Mouse (Mus musculus) kidney, embryonic 15.5 days (tissue): ENCODE data around the gene 1700034J05Rik. TPM values are rescaled to one million over a fixed set of nuclear protein-coding genes. Genes with fewer than 3 reads are reported as not detected.
A peak's percentile ranks its signal among the peaks of the same experiment; 100 is the strongest.

Experiments
- ATAC-seq: fragments of 200-750 bp; cut with Nextera tagmentation; replicated peaks from 2 replicates; pipeline ENCODE4 v1.8.0; 2017; ENCODE audit warnings: moderate TSS enrichment; ENCODE audit not compliant: low FRiP score
- H3K27ac ChIP-seq: fragments of 300-500 bp; sonication (generic); 2 replicates; pipeline ENCODE4 v1.5.1; 2015; ENCODE audit warnings: mild to moderate bottlenecking, inconsistent platforms
- H3K27me3 ChIP-seq: fragments of 300-500 bp; sonication (generic); 2 replicates; pipeline ENCODE4 v1.6.1; 2015; ENCODE audit warnings: inconsistent platforms
- H3K36me3 ChIP-seq: fragments of 300-500 bp; sonication (generic); 2 replicates; pipeline ENCODE4 v1.6.1; 2015; ENCODE audit warnings: inconsistent platforms
- H3K4me1 ChIP-seq: fragments of 300-500 bp; sonication (generic); 2 replicates; pipeline ENCODE4 v1.6.1; 2015; ENCODE audit warnings: inconsistent platforms
- H3K4me2 ChIP-seq: fragments of 300-500 bp; sonication (generic); 2 replicates; pipeline ENCODE4 v1.6.1; 2015; ENCODE audit warnings: moderate library complexity, mild to moderate bottlenecking, inconsistent platforms
- H3K4me3 ChIP-seq: fragments of 300-500 bp; sonication (generic); replicated peaks from 2 replicates; pipeline ENCODE4 v1.5.1; 2015; ENCODE audit warnings: mild to moderate bottlenecking, inconsistent platforms
- H3K9ac ChIP-seq: fragments of 300-500 bp; sonication (generic); 2 replicates; pipeline ENCODE4 v1.6.1; 2015; ENCODE audit warnings: mild to moderate bottlenecking, inconsistent platforms
- H3K9me3 ChIP-seq: fragments of 300-500 bp; sonication (generic); replicated peaks from 2 replicates; pipeline ENCODE4 v1.6.1; 2016; ENCODE audit warnings: inconsistent platforms
- WGBS: fragments of 180-500 bp; shearing (Covaris S2); methylation state at CpG from one replicate; pipeline ENCODE4 v1.1.7; 2015; ENCODE audit warnings: mixed read lengths; 5-methylcytosine and 5-hydroxymethylcytosine counted together
- polyA plus RNA-seq: library from polyadenylated mRNA; unstranded; fragments of >200 nt; fragmentation: Nextera tagmentation; extraction: Ambion mirVana; gene quantifications from 2 replicates; pipeline ENCODE4 v1.2.1, GENCODE M21; 2015

1700034J05Rik gene
- polyA plus RNA-seq, 1 experiment from 2014 or later, result 0.36 TPM

DNA sequence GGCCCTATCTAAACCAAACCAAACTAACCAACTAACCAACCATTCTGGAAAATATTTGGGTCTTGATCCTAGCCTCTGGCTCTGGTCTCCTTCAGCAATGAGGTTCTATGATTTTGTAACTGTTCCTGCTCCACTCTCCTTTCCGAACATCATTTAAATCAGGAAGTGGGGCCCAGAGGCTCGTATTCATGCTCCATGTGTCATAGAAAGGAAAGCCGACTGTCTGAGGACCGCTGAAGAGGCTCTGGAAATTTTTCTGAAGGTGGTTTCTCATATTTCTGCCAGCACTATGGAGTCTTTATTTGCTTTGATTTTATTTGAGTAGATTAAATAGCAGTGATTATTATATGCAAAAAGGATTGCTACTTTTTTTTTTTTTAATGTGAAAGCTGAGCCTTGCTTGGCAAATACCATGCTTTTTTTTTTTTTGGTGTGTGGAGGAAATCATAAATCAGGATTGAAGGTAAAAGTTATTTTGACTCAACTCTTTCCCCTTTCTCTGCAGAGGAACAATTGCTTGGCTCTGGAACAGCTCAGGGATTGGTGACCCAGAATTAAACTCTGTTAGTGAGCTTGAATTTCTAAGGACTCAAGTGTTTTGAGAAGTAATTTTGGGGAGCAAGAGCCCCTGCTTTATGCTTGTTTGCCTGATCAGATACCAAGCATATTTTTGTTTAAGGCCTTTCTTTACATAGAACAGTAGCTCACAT is 40.6 kb downstream of the 1700034J05Rik start:
- H3K4me2 ChIP-seq, result peak overlapping the region; percentile 14; the same call in 1 of the 2 replicates
- peak; percentile 18; the same call in 1 of the 2 replicates for ATAC-seq
- 3% methylated on average over 4 of the region's 4 CpGs for WGBS

DNA sequence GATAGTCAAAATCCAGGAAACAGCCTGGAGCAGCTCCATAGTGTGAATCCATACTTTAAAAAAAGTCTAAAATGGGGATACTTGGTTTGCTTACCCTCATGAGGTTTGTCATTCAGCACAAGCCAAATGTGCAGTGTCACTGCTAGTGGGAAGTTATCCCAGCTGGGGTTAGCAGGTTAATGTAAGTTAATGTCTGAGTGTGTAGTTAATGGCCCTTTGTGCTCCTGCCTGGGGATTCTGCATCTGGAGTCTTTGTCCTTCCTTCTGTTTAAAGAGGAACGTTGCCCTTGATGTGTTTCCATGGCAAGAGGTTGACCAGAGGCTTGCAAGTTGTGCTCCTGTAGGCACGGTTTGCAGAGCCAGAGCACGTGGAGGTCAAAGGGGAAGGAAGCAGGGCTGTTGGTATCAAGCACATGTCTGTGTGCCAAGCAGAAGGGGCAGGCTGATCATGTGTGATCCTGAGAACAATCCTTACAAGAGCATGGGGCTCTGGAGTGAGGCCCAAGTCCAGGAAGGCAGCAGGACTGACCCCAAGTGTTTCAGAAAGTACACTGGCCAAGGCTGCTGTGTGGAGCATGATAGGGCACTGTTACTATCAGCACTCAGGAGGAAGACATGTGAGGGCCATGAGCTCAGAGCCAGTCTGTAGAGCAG is 41.3 kb downstream of the 1700034J05Rik start:
- peak overlapping the region; percentile 93 for H3K27ac ChIP-seq
- H3K4me1 ChIP-seq, result peaks cover 51% of the 10 kb centered on the region
- no peaks in the 10 kb centered on the region for H3K9me3 ChIP-seq
- H3K4me2 ChIP-seq, result peak overlapping the region; percentile 14; the same call in 1 of the 2 replicates
- WGBS, result 4% methylated on average over 3 of the region's 3 CpGs
- H3K9ac ChIP-seq, result no peak overlapping the region
- peak; percentile 65 for ATAC-seq
- H3K27me3 ChIP-seq, result no peaks in the 10 kb centered on the region
- H3K36me3 ChIP-seq, result peaks cover 6% of the 10 kb centered on the region; the same call in 1 of the 2 replicates
- no peak overlapping the region for H3K4me3 ChIP-seq

More for the DNA sequence above, 40.6 kb downstream of the 1700034J05Rik start:
- Histone ChIP-seq H3K4me1 (peaks cover 50% of the 10 kb centered on the region), H3K27me3 (no peaks in the 10 kb centered on the region), H3K36me3 (peaks cover 11% of the 10 kb centered on the region), H3K9ac (no peak overlapping the region), H3K9me3 (no peaks in the 10 kb centered on the region), H3K27ac (peak overlapping the region; percentile 93), H3K4me3 (no peak overlapping the region)

DNA sequence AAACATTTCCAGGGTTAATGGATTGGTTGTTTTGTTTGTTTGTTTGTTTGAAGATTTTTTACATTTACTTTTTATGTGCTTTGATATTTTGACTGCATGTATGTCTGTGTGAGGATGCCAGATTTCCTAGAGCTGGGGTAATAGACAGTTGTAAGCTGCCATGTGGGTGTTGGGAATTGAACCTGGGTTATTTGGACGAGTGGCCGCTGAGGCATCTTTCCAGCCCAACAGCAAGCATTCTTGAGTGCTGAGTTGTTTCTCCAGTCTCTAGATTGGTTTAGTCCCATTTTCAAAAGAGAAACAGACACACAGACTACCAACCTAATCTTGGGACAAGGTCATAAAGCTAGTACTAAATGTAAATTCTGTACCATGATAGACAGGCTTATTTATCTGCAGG is 43.4 kb downstream of the 1700034J05Rik start:
- Histone ChIP-seq H3K9me3 (no peaks in the 10 kb centered on the region), H3K36me3 (0 out of 2 replicates have a peak, but pooled peaks cover 4% of the 10 kb centered on the region), H3K4me1 (peaks cover 66% of the 10 kb centered on the region), H3K4me3 (no peak overlapping the region), H3K9ac (no peak overlapping the region), H3K27ac (no peak overlapping the region), H3K27me3 (no peaks in the 10 kb centered on the region), H3K4me2 (no peak overlapping the region)
- WGBS, result 72% methylated on average over 2 of the region's 2 CpGs
- no peak for ATAC-seq

DNA sequence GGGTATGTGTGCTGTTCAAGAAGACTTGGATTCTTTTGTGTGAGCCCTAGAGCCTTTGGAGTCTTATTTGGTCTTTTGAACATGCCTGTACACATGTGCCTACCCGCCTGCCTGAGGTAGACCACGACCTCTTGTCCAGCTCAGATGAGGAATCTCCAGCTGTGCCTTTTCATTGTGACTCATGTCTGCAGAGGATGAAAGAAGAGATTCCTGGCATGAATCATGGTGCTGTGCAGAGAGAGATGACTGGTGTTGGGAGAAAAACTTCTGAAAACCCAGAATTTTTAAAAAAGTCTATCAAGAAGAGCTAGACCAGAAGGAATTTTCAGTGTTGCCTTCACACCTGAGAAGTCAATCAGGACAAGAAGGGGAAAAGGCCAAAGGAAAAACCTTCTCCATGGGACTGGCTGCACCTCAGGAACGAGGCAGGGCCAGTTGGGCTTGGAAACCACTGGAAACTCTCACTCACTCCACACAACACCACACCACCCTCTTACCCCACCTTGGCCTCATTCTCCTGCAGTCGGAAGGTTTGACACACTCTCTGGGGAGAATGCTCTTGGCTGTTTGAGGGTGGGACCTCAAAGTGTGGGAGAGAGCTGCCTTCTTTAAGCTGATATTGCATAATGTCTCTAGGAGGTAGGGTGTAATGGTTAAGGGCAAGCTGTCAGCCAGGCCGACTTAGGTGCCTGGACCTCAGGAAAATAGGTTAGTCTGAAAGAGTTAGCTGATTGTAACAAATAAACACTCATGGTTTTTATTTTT is 44.3 kb downstream of the 1700034J05Rik start:
- Histone ChIP-seq H3K9me3 (no peaks in the 10 kb centered on the region), H3K27ac (no peak overlapping the region), H3K4me2 (no peak overlapping the region), H3K4me3 (no peak overlapping the region), H3K4me1 (peaks cover 65% of the 10 kb centered on the region), H3K9ac (no peak overlapping the region), H3K36me3 (0 out of 2 replicates have a peak, but pooled peaks cover 4% of the 10 kb centered on the region), H3K27me3 (no peaks in the 10 kb centered on the region)
- no peak for ATAC-seq
- WGBS, result 69% methylated on average over 5 of the region's 5 CpGs

DNA sequence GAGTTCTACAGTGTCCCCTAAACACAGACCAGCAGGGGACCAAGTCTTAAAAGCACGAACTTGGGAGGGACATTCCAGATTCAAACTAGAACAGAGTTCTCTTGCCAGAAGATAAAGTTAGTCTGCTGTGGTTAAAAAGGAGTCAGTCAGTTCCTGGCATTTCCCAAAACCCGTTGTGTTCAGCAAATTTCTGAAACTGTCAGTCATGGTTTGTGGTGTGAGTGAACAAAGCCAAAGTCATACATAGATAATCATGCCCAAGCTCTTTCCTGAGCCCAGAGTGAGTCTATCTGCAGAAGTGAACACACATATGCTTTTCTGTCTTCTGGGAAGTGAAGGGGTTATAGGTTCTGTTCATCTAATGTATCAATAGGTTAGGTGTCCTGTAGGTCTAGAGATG is 45.4 kb downstream of the 1700034J05Rik start:
- Histone ChIP-seq H3K4me2 (no peak overlapping the region), H3K36me3 (0 out of 2 replicates have a peak, but pooled peaks cover 4% of the 10 kb centered on the region), H3K9me3 (no peaks in the 10 kb centered on the region), H3K4me1 (peaks cover 58% of the 10 kb centered on the region), H3K27me3 (no peaks in the 10 kb centered on the region), H3K4me3 (no peak overlapping the region), H3K9ac (no peak overlapping the region), H3K27ac (no peak overlapping the region)
- WGBS, result 79% methylated on average over 2 of the region's 2 CpGs
- no peak for ATAC-seq

DNA sequence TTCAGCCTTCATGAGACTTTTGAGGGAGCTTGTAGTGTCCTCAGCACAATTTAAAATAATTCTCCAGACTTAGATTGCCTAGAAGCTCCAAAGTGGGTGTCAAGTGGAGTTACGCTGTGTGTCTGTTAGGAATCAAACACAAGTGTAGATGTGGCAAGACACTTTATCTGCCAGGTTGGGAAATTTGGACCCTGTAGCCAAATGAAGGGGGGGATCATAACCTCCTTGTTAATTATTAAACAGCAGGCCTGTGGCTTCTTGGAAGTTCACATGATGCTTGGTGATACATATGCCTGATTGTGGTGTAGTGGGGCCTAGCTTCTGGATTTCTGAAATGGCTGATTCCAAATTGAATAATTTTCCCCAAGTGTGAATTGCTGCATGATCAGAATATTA is 46.4 kb downstream of the 1700034J05Rik start:
- Histone ChIP-seq H3K4me2 (no peak overlapping the region), H3K27me3 (no peaks in the 10 kb centered on the region), H3K4me3 (no peak overlapping the region), H3K9me3 (no peaks in the 10 kb centered on the region), H3K27ac (no peak overlapping the region), H3K9ac (no peak overlapping the region), H3K36me3 (0 out of 2 replicates have a peak, but pooled peaks cover 4% of the 10 kb centered on the region), H3K4me1 (peaks cover 50% of the 10 kb centered on the region)
- 90% methylated on average over 1 of the region's 1 CpGs for WGBS
- ATAC-seq, result no peak

DNA sequence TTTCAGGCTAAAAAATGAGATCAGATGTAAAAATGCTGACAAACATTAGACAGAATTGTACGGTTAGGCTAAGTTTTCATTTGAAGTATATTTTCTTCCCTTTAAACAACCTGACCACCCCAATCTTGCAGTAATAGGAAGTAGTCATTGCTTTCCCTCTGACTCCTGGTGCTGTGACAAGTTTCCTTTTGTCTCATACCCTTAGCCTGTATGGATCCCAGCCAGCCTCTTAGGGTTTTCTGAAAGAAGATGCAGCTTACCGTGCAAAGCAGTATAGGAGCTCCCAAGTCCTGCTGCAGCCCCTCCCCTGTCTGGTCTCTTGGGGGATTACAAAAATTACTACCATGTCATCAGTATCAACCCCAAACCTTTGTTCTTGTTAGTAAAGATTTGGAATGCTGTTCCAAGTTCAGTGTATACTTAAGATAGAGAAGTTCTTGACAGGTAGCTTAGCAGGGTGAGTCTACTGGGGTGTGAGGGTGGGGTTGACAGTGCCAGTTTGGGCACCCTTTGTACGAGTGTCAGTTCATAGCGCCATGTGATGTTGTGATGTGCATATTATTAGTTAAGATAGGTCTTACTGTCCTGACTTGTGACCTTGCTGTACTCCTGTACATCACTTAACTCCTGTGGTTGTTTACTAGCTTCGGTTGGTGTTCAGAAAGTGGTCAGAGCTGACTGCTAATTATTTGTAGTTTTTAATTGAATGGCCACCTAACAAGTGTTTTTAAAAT is 47.0 kb downstream of the 1700034J05Rik start:
- Histone ChIP-seq H3K9me3 (no peaks in the 10 kb centered on the region), H3K4me2 (no peak overlapping the region), H3K27me3 (no peaks in the 10 kb centered on the region), H3K36me3 (0 out of 2 replicates have a peak, but pooled peaks cover 4% of the 10 kb centered on the region), H3K9ac (no peak overlapping the region), H3K4me3 (no peak overlapping the region), H3K4me1 (peaks cover 44% of the 10 kb centered on the region), H3K27ac (0 out of 2 replicates have a peak overlapping the region, but pooled peaks have one; percentile 22)
- 69% methylated on average over 5 of the region's 5 CpGs for WGBS
- no peak for ATAC-seq

DNA sequence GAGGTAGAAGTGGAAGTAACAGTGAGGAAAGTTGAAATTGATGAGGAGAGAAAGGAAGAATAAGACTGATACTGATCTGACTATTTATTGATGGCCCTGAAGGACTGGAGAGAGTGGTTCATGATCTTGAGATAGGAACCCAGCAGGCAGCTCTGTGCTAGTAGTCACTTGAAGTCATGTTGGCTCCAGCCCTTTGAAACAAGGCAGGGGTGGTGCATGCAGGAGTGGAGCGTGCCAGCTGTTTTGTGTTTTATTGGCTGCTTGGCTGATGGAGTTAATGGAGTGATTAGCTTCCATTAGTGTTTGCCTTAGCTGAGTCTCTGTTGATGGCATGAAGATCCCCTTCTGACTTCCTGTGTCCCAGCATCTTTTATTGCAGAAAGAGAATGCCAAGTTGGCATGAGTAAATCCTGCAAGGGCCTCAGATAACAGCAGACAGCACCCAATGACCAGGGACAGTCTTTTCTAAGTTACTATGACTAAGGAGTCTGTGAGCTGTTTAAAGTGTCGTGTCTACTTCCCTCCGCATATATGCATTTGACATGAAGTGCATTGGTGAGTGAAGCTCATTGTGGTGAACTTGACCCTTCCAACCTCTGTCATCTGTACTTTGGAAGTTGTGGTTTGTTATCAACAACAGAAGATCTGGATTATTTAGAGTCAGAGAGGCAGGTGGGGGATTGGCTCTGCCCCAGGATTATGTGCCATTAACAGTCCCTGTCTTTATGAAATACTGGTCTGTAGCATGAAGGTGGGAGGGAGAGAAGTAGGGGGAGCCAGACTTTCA is 48.0 kb downstream of the 1700034J05Rik start:
- no peak for ATAC-seq
- H3K27ac ChIP-seq, result no peak overlapping the region
- no peak overlapping the region for H3K4me3 ChIP-seq
- no peaks in the 10 kb centered on the region for H3K27me3 ChIP-seq
- H3K36me3 ChIP-seq, result peaks cover 9% of the 10 kb centered on the region; the same call in 1 of the 2 replicates
- H3K9me3 ChIP-seq, result no peaks in the 10 kb centered on the region
- H3K9ac ChIP-seq, result no peak overlapping the region
- peaks cover 34% of the 10 kb centered on the region for H3K4me1 ChIP-seq
- no peak overlapping the region for H3K4me2 ChIP-seq
- WGBS, result 48% methylated on average over 3 of the region's 3 CpGs

DNA sequence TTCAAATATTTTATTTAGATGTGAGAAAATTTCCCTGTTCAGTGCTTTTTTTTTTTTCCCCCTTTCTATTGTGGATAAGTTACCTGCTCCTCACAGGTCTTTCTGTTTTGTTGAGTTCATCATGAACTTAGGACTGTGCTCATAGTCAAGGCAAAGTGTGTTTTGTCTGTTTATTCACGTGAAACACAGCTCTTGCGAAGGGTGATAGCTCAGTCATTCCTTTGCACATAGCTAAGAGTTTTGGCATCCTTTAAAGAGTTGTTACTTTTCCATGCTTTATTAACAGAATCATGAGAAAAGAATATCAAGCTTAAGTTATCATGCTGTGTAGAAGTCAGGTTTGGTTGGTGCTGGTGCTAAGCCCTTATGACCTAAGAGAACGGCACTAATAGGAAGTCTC is 49.5 kb downstream of the 1700034J05Rik start:
- Histone ChIP-seq H3K4me2 (no peak overlapping the region), H3K9ac (no peak overlapping the region), H3K9me3 (no peaks in the 10 kb centered on the region), H3K4me1 (peaks cover 29% of the 10 kb centered on the region), H3K4me3 (no peak overlapping the region), H3K27ac (no peak overlapping the region), H3K36me3 (peaks cover 9% of the 10 kb centered on the region; the same call in 1 of the 2 replicates), H3K27me3 (no peaks in the 10 kb centered on the region)
- WGBS, result 75% methylated on average over 3 of the region's 3 CpGs
- ATAC-seq, result no peak

DNA sequence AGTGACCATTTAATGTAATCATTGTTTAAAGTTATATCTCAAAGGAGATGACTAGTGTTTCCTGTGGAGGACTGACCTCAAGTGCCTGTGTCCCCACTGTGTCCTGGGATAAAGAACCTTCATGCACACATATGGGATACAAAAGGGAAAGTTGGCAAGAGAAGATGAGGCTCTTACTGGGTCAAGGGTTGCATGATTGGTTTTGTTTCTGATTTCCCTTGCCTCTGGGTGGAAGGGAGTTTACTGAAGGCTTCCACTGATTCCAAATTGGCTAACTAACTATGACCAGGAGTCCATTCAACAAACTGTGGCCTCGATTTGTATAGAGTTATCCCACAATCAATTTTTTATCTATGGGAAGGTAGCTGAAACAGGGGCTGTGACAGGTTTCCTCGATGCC is 50.6 kb downstream of the 1700034J05Rik start:
- Histone ChIP-seq H3K27me3 (no peaks in the 10 kb centered on the region), H3K27ac (no peak overlapping the region), H3K4me2 (no peak overlapping the region), H3K9ac (no peak overlapping the region), H3K9me3 (no peaks in the 10 kb centered on the region), H3K4me3 (no peak overlapping the region), H3K4me1 (peaks cover 38% of the 10 kb centered on the region), H3K36me3 (peaks cover 9% of the 10 kb centered on the region; the same call in 1 of the 2 replicates)
- ATAC-seq, result no peak
- 75% methylated on average over 2 of the region's 2 CpGs for WGBS

DNA sequence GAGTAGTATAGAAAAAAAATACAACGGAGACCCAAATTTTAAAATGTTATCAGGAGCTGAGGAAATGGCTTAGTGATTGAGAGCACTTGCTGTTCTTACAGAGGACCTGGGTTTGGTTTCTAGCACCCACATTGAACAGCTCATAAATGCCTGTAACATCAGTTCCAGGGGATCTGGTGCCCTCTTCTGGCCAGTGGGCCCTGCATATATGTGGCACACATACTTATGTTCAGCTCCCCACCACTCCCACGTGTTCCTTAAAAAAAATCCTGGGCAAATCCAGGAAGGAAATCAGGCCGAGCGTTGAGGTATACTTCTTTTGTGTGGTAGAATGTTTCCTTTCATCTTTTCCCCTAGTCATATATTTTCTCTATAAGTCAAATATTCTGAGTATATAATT is 52.3 kb downstream of the 1700034J05Rik start:
- H3K4me2 ChIP-seq, result no peak overlapping the region
- H3K4me1 ChIP-seq, result peaks cover 34% of the 10 kb centered on the region
- no peak overlapping the region for H3K4me3 ChIP-seq
- no peak for ATAC-seq
- peaks cover 9% of the 10 kb centered on the region; the same call in 1 of the 2 replicates for H3K36me3 ChIP-seq
- H3K9ac ChIP-seq, result no peak overlapping the region
- no peaks in the 10 kb centered on the region for H3K27me3 ChIP-seq
- H3K9me3 ChIP-seq, result no peaks in the 10 kb centered on the region
- 88% methylated on average over 4 of the region's 4 CpGs for WGBS
- H3K27ac ChIP-seq, result no peak overlapping the region
